Mouse (Mus musculus) erythroid progenitor cell, adult 5-6 weeks (primary cell): ENCODE data around the gene Gm20605. TPM values are rescaled to one million over a fixed set of nuclear protein-coding genes. Genes with fewer than 3 reads are reported as not detected.

ENCODE experiments used
- ATAC-seq: replicated peaks from 2 replicates; pipeline ENCODE4 v1.8.0; 2016; ENCODE audit warnings: moderate number of reproducible peaks, mild to moderate bottlenecking, moderate TSS enrichment, inconsistent platforms; ENCODE audit not compliant: poor library complexity, low FRiP score, severe bottlenecking
- total RNA-seq, 2 experiments: library from RNA; stranded (forward) in 1 of 2; stranded (reverse) in 1 of 2; fragments of 150-400 nt in 1 of 2; fragments of 186-747, 209-891 nt in 1 of 2; gene quantifications; 2 replicates each; pipeline versions ENCODE4 v1.2.3 to v1.2.4; 2015 to 2017; ENCODE audit warnings: low replicate concordance in 2 of 2

The Gm20605 gene
- total RNA-seq (2015; ENCODE audit: low replicate concordance) (17.3 and 25.2 TPM in 2 replicates), total RNA-seq (2017; ENCODE audit: low replicate concordance) (6.1 and 17.1 TPM in 2 replicates)

- peak; percentile 90 for ATAC-seq
Measured at GRCm38 (mm10) chr5:137628498-137629305, at the start of gene Gm20605, which contains the start of the genes Fbxo24 and Lrch4. Gene Gm20605, plus strand, starts transcription at chr5:137629175. Gene Fbxo24, minus strand, starts transcription at chr5:137629002. Gene Lrch4, plus strand, starts transcription at chr5:137629121.

- no peak for ATAC-seq
Measured at GRCm38 (mm10) chr5:137580246-137580645, 48.7 kb upstream of the Gm20605 start.

- no peak for ATAC-seq
Measured at GRCm38 (mm10) chr5:137582702-137583101, 46.3 kb upstream of the Gm20605 start.

- ATAC-seq = no peak
Measured at GRCm38 (mm10) chr5:137583670-137584169, 45.3 kb upstream of the Gm20605 start.

- peak; percentile 64; the same call in 1 of the 2 replicates for ATAC-seq
Measured at GRCm38 (mm10) chr5:137584976-137585375, 44.0 kb upstream of the Gm20605 start.

- ATAC-seq = no peak
Measured at GRCm38 (mm10) chr5:137590507-137590906, 38.5 kb upstream of the Gm20605 start.

GRCm38 (mm10) chr5:137595921-137596320, 33.1 kb upstream of the Gm20605 start:
- no peak for ATAC-seq

GRCm38 (mm10) chr5:137596601-137597261, 32.2 kb upstream of the Gm20605 start:
- no peak for ATAC-seq

GRCm38 (mm10) chr5:137597625-137598024, 31.4 kb upstream of the Gm20605 start:
- no peak for ATAC-seq

- ATAC-seq = no peak
Measured at GRCm38 (mm10) chr5:137598100-137598826, 30.7 kb upstream of the Gm20605 start.

GRCm38 (mm10) chr5:137599600-137599999, 29.4 kb upstream of the Gm20605 start:
- ATAC-seq = no peak

GRCm38 (mm10) chr5:137600281-137600618, 28.7 kb upstream of the Gm20605 start:
- ATAC-seq = peak; percentile 35

- ATAC-seq = peak; percentile 91
Measured at GRCm38 (mm10) chr5:137600619-137601364, 28.2 kb upstream of the Gm20605 start, which contains the start of gene Mospd3. Gene Mospd3, minus strand, starts transcription at chr5:137601058.

- peak; percentile 9; the same call in 1 of the 2 replicates for ATAC-seq
Measured at GRCm38 (mm10) chr5:137601365-137601729, 27.6 kb upstream of the Gm20605 start.

- ATAC-seq = no peak
Measured at GRCm38 (mm10) chr5:137607860-137608653, 20.9 kb upstream of the Gm20605 start.

- ATAC-seq = no peak
Measured at GRCm38 (mm10) chr5:137608654-137609190, 20.3 kb upstream of the Gm20605 start.

- no peak for ATAC-seq
Measured at GRCm38 (mm10) chr5:137609292-137609691, 19.7 kb upstream of the Gm20605 start.

- ATAC-seq = no peak
Measured at GRCm38 (mm10) chr5:137610056-137610455, 18.9 kb upstream of the Gm20605 start.
